Mouse (Mus musculus): Measurements from ENCODE around the gene Alpi.

DNA sequence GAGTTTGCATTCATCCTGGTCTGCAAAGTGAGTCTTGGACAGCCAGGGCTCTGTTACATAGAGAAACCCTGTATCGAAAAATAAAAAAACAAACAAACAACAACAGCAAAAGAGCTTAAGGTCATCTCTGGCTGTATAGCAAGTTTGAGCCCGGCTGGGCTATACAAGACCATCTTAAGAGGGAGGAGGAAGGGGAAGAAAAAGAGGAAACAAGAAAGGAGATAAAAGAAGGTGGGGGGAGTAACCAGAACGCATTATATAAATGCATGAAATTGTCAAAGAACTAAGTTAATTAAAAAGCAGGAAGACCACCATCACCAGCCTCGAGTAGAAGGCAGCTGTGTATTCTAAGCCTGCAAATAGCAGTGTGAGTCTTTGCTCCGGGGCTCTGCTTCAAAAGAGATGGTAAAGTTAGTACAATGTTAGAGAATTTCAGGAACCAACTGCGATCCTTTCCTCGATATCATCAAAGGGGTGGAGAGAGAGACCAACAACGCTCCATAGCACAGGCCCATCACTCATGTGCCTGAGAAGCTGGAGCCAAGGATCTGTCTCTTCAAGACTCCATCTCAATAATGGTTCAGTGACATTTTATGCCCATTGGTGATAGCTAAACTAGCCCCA is 42.3 kb downstream of the Alpi start:
- TF ChIP-seq CTCF (IDR thresholded peaks at IDR 0.05; ENCODE audit: low read depth, low read length): no peak
- TF ChIP-seq POLR2A (IDR thresholded peaks at IDR 0.05; ENCODE audit: borderline replicate concordance, low read depth, low read length): no peak
